Mouse (Mus musculus) 3134 (cell line): ENCODE measurements around the gene Nfic.

ENCODE experiments used
- DNase-seq: peaks from one replicate; pipeline ENCODE4 v3.0.0-alpha.2; 2011; ENCODE audit warnings: low spot score; ENCODE audit not compliant: insufficient read length; ENCODE audit errors: extremely low read depth

Nfic gene

DNA sequence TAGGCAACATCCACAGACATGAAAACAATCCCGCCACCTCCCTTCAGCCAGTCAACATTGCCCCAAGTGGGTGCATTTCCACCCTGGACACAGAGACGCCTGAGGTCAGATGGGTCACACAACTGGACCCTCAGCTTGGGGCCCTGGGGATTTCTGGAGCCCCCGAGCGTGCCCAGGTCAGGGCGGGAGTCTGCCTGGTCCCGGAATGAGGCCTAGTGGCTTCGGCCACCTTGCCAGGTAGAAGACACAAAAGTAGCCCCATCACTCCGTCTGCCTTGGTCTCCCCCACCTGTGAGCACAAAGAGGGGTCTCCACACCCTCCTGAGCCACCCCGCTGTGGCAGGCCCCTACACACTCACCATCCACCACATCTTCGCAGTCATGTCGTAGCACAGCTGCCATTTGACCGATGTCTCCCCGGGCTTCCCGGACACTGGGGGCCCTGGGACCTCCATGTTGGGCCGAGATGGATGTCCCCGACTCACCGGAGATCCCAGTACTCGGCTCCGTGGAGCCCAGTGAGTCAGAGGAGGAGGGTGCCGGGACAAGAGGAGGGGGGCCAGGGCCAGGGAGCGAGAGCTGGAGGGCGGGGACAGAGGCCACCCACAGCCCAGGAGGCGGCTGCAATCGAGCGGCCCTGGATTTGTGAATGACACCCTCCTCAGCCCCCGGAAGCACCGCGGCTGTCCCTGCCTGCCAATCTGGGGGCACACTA is at the start of gene Nfic:
Gene Nfic (minus strand): TSS at position 455 of the 715 bp plus-strand sequence.
- DNase-seq, result no peak

GRCm38 (mm10) chr10:81502658-81503057 is 47.2 kb upstream of the Nfic start:
- DNase-seq, result peak; percentile 72

- no peak for DNase-seq
These were observed 46.4 kb upstream of the Nfic start for GRCm38 (mm10) chr10:81501863-81502262.

DNA sequence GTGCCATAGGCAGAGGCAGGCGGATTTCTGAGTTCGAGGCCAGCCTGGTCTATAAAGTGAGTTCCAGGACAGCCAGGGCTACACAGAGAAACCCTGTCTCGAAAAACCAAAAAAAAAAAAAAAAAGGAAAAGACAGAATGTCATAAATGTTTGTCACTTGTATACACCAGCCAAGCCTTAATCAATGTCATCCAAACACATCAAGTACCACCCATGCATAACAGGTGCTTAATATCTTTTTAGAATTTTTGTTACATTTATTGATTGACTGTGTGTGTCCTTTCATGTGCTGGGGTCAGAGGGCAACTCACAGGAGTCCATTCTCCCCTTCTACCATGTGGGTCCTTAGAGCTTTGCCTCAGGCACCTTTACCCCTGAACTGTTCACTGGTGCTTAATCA is 44.6 kb upstream of the Nfic start, which contains the start of gene S1pr4:
Gene S1pr4 (minus strand): TSS at position 101 of the 400 bp plus-strand sequence.
- no peak for DNase-seq

DNA sequence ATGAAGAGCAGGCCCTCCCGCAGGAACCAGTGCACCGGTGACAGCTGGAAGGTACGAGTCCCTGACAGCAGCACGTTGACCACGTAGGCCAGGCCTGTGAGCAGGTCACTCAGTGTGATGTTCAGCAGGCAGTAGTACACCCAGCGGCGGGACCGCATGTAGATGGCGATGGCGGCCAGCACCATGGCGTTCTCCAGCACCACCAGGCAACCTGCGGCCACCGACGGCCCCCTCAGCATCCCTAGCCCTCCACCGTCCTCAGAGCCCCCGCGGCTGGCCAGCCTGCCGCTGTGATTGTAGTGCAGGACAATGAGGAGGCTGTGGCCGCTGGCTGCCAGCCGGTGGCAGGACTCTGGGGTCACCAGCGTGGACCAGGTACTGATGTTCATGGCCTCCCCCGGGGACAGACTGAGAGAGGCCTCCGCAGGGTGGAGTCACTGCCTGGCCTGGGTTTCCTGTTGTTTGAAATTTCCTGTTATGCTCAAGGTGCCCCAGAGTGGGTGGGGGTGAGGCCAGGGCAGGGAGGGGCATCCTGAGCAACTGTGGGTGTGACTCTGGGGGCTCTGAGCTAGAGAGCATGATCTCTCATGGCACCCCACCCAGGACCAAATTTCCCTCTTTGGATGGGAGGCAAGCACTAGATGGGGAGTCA is 43.9 kb upstream of the Nfic start:
- DNase-seq, result no peak

DNA sequence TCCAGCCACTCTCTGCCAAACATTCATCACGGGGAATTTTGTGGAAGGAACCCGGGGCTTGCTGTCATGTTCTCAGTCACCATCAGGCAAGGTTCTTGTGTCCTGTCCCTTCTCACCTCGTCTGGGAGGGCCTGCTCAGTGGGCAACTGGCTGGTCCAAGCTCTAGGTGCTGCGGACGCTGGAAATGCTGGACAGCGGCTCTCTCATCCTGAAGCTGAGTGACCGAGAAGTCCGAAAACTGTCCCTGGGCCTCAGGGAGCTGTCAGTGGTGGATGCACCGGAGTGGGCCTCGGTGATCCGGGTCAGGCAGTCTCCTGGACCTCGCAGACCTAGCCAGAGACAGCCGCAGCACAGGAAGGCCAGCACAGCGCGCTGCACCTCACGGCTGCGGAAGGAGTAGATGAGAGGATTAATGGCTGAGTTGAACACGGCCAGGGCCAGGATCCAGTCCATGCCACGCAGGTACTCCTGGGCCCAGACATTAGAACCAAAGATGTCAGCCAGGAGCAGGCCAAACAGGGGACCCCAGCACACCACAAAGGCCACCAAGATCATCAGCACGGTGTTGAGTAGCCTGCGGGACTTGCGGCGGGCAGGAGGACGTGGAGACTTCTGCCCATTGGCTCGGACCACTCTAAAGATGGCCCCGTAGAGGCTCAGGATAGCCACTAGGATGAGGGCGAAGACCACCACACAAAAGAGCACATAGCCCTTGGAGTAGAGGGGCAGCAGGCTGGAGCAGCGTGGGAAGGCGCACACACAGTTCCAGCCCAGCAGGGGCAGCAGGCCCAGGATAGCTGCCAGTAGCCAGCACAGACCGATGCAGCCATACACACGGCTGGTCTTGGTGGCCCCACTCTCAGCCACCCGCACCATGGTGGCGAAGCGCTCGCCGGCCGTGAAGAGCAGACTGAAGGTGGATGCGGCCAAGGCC is 43.1 kb upstream of the Nfic start:
- DNase-seq, result no peak

DNA sequence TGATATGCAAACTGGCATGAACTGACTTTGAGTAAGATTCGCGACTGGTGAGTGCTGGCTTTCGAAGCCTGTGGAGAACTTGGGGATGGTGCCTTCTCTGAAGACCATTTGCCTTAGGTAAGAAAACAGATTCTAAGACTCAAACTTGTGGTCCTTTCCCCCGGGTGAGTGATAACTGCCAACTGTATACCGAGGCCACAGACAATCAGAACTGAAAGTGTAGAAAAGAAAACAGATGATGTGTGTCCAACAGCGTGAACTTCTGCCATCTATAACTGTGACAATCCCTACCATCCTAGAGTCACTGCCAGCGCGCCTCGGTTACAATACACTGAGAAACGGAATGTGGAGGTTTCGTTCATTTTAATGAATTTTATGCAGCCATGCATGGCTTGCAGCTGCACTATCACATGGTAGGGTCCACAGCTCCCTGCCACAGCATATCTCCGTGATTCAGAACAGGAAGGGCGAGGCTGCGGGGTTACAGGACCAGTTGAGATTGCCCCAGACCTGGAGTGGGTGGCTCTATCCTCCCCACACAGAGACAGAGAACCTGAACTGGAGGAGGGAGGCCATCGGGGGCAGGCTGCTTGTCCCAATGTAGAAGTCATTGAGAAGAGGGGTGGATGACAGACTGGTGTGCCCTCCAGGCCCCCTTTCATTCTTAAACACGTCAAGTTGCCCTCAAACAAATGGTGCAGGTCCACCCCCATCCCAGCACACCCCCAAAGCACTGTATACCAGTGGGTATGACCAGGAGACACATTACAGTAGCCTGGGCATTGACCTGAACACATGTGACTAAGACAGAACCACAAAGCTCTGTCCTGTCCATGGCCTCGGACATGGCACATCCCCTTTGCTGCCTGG is 42.2 kb upstream of the Nfic start:
- no peak for DNase-seq

- DNase-seq, result no peak
These were observed 41.5 kb upstream of the Nfic start for GRCm38 (mm10) chr10:81496969-81497368.

DNA sequence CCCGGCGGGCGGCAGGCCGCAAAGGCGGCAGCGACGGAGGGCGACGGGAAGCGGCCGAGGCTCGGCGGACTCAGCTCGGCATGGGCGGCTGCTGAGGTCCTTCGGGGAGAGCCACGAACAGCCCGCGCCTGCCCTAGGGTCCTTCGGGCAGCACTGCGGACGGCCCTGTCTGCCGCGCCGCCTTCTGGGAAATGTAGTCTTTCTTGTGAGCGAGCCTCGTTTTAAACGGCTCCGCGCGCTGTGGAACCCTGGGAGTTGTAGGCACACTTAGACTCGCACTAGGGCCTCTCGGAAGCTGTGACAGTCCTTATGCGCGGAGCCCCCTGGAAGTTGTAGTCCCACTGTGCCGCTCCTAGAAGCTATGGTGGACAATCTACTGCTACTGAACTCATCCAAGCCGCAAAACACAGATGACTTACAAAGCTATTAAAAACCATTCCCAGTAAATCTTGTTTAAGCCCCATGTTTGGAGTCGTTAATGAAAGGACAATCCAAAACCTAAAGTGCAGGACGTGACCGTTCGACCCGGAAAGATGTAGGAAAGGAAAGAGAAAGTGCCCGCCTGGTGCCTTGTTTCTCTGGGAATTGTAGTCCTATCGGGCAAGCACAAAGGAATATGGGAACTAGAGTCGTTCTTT is 40.9 kb upstream of the Nfic start, which contains the start of gene Ncln:
Gene Ncln (minus strand): TSS at position 129 of the 638 bp plus-strand sequence.
- DNase-seq, result peak; percentile 99

DNA sequence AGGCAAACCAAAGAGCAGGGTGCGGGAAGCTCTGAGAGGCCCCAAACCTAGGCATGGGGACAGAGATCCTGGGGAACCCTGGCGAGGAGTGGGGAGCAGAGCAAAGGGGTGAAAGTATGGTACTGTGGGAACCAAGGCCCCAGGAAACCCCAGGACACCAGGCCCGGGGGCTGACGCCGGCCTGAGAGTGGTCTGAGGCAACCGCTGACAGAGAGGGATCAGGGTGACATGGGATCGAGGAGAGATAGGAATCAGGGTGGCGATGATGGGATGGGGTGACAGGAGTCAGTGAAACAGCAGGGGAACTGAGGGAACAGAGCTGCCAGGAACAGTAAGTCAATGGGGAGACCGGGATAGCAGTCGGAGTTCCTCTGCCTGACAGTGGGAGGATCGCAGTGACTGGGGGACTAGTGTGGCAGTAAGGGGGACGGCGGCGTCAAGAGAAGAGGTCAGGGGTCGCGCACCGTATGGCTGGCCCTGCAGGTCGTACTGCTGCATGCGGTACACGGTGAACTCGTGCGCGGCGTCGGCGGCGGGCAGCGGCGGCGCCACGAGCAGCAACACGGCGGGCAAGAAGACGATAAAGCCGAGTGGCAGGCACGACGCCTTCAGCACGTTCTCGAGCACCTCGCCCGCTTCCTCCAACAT is 40.3 kb upstream of the Nfic start:
- no peak for DNase-seq

DNA sequence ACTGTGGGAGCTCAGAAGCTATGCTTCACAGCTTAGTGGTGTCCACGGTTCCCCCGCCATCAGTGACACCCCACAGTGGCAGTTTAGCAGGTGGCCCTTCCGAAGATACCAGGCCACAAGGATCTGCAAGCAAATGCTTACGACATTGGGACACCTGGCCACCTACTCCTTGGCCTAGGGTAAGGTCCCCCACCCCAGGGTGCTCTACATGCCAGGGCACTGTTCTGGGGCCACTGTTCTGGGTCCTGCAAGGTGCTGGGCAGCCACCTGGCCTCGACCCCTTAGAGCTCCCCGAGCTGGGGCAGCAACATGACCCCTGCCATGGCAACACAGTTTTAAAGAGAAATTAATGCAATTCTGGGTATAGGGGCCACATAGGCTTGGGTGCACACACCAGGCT is 39.7 kb upstream of the Nfic start:
- DNase-seq, result no peak

GRCm38 (mm10) chr10:81494260-81495041 is 39.0 kb upstream of the Nfic start:
- no peak for DNase-seq

GRCm38 (mm10) chr10:81493601-81494220 is 38.3 kb upstream of the Nfic start:
- no peak for DNase-seq

GRCm38 (mm10) chr10:81492606-81493240 is 37.3 kb upstream of the Nfic start:
- no peak for DNase-seq

DNA sequence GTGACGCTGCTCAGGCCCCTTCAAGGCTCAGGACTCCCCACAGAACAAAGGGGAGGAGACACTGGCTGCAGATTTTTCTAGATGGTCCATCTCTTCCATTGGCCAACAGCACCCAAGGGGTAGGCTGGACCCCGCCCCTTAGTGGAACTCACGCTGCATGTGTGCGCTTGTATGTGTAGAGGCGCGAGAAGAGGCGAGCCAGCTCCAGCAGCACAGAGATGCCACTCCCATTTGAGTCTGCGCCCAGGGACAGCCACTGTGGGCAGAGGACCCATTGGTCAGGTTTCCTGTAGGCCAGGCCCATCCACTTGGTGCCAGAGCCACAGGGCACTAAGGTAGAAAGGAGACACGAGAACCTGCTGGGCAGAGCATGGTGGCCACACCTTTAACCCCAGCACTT is 35.6 kb upstream of the Nfic start:
- no peak for DNase-seq

DNA sequence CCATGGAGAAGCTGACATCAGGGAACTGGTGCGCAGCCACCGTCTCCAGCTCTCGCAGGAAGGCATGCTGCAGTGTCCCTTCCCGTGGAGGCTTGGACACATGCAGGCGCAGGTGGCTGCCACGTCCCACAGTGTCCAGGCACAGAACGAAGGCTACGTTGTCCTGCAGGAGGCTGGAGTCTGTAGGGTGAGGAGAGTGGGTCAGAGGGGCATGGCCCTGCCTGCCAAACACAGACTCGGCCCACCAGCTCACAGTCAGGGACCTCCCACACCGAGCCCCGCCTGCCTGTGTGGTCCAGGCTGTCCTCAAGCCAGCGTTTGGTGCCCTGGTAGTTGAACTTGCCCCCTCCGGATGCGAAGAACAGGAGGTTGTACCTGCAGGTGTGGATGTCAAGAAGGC is 34.5 kb upstream of the Nfic start:
- no peak for DNase-seq

GRCm38 (mm10) chr10:81488081-81488480 is 32.6 kb upstream of the Nfic start:
- no peak for DNase-seq

DNA sequence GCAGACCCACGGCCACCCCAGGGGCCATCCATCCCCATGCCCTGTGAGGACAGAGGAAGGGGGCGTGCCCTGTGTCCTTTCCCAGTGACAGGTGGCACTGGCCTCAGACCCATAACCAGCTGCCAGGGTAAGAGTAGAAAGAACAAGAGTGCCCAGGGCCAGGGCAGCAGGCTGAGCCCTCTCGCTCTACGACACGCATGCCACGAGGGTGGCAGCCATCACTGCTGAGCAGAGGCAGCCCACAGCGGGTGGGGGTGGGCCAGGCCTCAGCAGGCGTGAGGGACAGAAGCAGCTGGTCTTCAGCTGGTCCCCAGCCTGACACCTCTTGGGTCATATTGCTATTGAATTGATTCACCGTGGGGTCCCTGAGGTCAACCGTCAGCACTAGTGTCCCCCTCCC is 31.1 kb upstream of the Nfic start:
- DNase-seq, result no peak
